Mouse (Mus musculus): ENCODE results near the gene Iyd.
"Not testable (repeated sequence)": the region's sequence is repeated elsewhere in the genome, so short reads cannot be mapped to it uniquely, and the experiment has no call there.

Iyd gene

GRCm38 (mm10) chr10:3540003-3540827, at the start of gene Iyd:
Gene Iyd (plus strand): TSS chr10:3540240.
- DNase-seq, result no peak

GRCm38 (mm10) chr10:3496791-3497190, 43.2 kb upstream of the Iyd start:
- no peak for DNase-seq

GRCm38 (mm10) chr10:3500846-3501245, 39.2 kb upstream of the Iyd start:
- not testable (repeated sequence) for DNase-seq

- DNase-seq, result no peak
These were observed 32.4 kb upstream of the Iyd start for GRCm38 (mm10) chr10:3507484-3508221.

- no peak for DNase-seq
These were observed 31.8 kb upstream of the Iyd start for GRCm38 (mm10) chr10:3508222-3508588.

GRCm38 (mm10) chr10:3508746-3509145, 31.3 kb upstream of the Iyd start:
- no peak for DNase-seq

- no peak for DNase-seq
These were observed 30.3 kb upstream of the Iyd start for GRCm38 (mm10) chr10:3509663-3510277.

- DNase-seq, result peak; percentile 45
These were observed 29.6 kb upstream of the Iyd start for GRCm38 (mm10) chr10:3510486-3510885.

GRCm38 (mm10) chr10:3511401-3511800, 28.6 kb upstream of the Iyd start:
- peak; percentile 42 for DNase-seq

GRCm38 (mm10) chr10:3512620-3513305, 27.3 kb upstream of the Iyd start:
- DNase-seq, result peak; percentile 59

- no peak for DNase-seq
These were observed 26.1 kb upstream of the Iyd start for GRCm38 (mm10) chr10:3513947-3514346.

GRCm38 (mm10) chr10:3514634-3515033, 25.4 kb upstream of the Iyd start:
- DNase-seq, result peak; percentile 52

- DNase-seq, result peak; percentile 63
These were observed 23.6 kb upstream of the Iyd start for GRCm38 (mm10) chr10:3516442-3516841.

GRCm38 (mm10) chr10:3523044-3523793, 16.8 kb upstream of the Iyd start:
- DNase-seq, result no peak

GRCm38 (mm10) chr10:3524513-3524912, 15.5 kb upstream of the Iyd start:
- no peak for DNase-seq

- DNase-seq, result no peak
These were observed 14.5 kb upstream of the Iyd start for GRCm38 (mm10) chr10:3525420-3526019.

GRCm38 (mm10) chr10:3529807-3530206, 10.2 kb upstream of the Iyd start:
- no peak for DNase-seq

GRCm38 (mm10) chr10:3530661-3531060, 9.4 kb upstream of the Iyd start:
- no peak for DNase-seq

- DNase-seq, result peak; percentile 78
These were observed 8.7 kb upstream of the Iyd start for GRCm38 (mm10) chr10:3531375-3531774.

GRCm38 (mm10) chr10:3534445-3534844, 5.6 kb upstream of the Iyd start:
- DNase-seq, result peak; percentile 39

GRCm38 (mm10) chr10:3536361-3536760, 3.7 kb upstream of the Iyd start:
- DNase-seq, result no peak

GRCm38 (mm10) chr10:3549384-3549783, 9.3 kb downstream of the Iyd start:
- no peak for DNase-seq

All from thymus, postnatal 14 days (tissue).